Mouse (Mus musculus): ENCODE measurements around the gene Arhgap4.

The Arhgap4 gene

DNA sequence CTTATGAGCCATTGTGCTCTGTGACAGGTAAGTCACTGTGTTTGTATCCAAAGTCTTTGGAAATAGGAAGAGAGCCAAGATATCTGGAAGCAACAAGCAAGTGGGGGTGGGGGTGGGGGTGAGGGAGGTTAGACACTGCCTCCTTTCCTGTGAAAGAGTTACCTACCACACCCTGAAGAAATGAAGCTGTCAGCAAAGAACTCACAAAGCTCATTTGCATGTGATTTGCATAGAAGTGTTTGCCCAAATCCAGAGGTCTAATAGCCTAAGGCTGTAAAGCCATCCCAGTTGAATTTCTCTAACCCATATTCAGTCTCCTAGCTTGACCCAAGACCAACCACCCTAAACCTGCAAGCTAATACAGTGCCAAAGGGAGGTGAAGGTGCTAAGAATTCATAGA, 11.2 kb downstream of the Arhgap4 start:
- peaks cover 4% of the 10 kb centered on the region; the same call in 1 of the 2 replicates for H3K36me3 ChIP-seq (ENCODE audit: insufficient read depth, low read length)
- no peaks in the 10 kb centered on the region for H3K9me3 ChIP-seq (ENCODE audit: low read length)
- no peaks in the 10 kb centered on the region for H3K27me3 ChIP-seq (ENCODE audit: insufficient read depth, low read length)
- peaks cover 26% of the 10 kb centered on the region for H3K4me1 ChIP-seq (replicated peaks; ENCODE audit: low read depth, low read length)
- peak overlapping the region; percentile 67 for H3K4me3 ChIP-seq (replicated peaks; ENCODE audit: low read length)
- TF ChIP-seq POU5F1 (IDR thresholded peaks at IDR 0.05; ENCODE audit: borderline replicate concordance, low read length) (no peak), CTCF (conservative IDR thresholded peaks at IDR 0.05; ENCODE audit: low read length) (no peak), NANOG (IDR thresholded peaks at IDR 0.05; ENCODE audit: borderline replicate concordance, low read length) (no peak)

DNA sequence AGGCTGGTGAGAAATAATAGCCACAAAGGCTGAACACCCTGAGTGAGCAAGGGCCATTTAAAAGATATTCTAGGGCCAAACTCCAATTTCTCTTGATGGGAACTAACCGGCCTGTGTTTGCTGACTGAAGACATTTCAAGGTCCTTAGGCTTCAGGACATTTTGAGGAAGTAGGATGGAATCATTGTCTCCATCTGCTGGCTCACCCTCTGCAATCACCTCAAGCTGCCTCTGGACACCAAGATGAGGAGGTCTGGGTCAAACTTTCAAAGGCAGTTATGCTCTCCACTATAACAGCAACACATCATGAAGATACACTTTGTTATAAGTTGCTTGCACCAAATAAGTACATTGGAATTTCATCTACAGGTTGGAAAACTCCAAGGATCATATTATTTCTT, 11.6 kb downstream of the Arhgap4 start:
- TF ChIP-seq CTCF (conservative IDR thresholded peaks at IDR 0.05; ENCODE audit: low read length) (no peak), NANOG (IDR thresholded peaks at IDR 0.05; ENCODE audit: borderline replicate concordance, low read length) (no peak), POU5F1 (IDR thresholded peaks at IDR 0.05; ENCODE audit: borderline replicate concordance, low read length) (no peak)

DNA sequence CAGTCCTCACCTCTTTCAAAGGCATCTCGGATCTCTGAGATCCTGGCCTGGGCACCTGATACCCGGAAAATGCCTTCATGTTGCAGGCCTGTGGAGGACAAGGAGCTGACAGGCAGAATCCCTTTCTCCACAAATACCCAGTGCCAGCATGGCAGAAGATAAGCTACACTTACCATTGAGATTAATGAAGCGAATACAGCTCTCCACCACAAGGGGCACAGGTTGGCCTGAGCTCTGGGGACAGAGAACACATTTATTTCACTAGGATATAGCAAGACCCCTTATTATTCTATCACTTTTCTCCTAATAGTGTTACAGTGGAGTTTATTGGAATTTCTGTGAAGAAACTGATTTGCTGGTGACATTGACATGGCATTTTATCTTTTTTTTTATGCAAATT, 23.7 kb downstream of the Arhgap4 start:
- Histone ChIP-seq H3K27me3 (ENCODE audit: insufficient read depth, low read length) (no peaks in the 10 kb centered on the region), H3K4me1 (replicated peaks; ENCODE audit: low read depth, low read length) (no peaks in the 10 kb centered on the region), H3K36me3 (ENCODE audit: insufficient read depth, low read length) (no peaks in the 10 kb centered on the region), H3K9me3 (ENCODE audit: low read length) (no peaks in the 10 kb centered on the region), H3K4me3 (replicated peaks; ENCODE audit: low read length) (no peak overlapping the region)
- TF ChIP-seq POU5F1 (IDR thresholded peaks at IDR 0.05; ENCODE audit: borderline replicate concordance, low read length): no peak
- TF ChIP-seq NANOG (IDR thresholded peaks at IDR 0.05; ENCODE audit: borderline replicate concordance, low read length): no peak
- no peak for TF ChIP-seq CTCF (conservative IDR thresholded peaks at IDR 0.05; ENCODE audit: low read length)

More for the DNA sequence above, 11.6 kb downstream of the Arhgap4 start:
- no peaks in the 10 kb centered on the region for H3K27me3 ChIP-seq (ENCODE audit: insufficient read depth, low read length)
- peaks cover 26% of the 10 kb centered on the region for H3K4me1 ChIP-seq (replicated peaks; ENCODE audit: low read depth, low read length)
- no peaks in the 10 kb centered on the region for H3K9me3 ChIP-seq (ENCODE audit: low read length)
- H3K4me3 ChIP-seq (replicated peaks; ENCODE audit: low read length): no peak overlapping the region
- H3K36me3 ChIP-seq (ENCODE audit: insufficient read depth, low read length): peaks cover 8% of the 10 kb centered on the region; the same call in 1 of the 2 replicates

DNA sequence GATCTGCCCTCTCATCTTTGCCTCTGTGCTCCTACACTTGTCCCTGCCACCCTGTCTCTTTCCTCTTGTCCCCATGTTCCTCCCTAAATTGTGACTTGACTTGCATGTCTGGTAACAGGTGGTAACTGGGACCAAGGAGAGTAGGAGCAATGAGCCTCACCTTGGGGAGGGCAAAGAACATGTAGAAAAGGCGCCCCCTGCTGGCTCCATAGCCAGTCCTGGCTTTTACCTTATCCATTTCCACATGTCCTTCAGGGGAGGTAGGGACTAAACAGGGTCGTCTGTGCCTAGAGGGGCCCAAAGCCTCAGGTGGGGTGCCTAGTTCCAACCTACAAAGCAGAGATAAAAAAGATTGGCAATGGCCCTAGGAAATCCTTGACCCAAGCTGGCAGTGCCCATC, 26.0 kb downstream of the Arhgap4 start, which contains the start of gene L1cam:
Gene L1cam, minus strand, starts transcription at position 387 of the 400 bp plus-strand sequence.
- TF ChIP-seq NANOG (IDR thresholded peaks at IDR 0.05; ENCODE audit: borderline replicate concordance, low read length): no peak
- TF ChIP-seq CTCF (conservative IDR thresholded peaks at IDR 0.05; ENCODE audit: low read length): peak; percentile 44; the same call in 1 of the 2 replicates
- H3K4me1 ChIP-seq (replicated peaks; ENCODE audit: low read depth, low read length): no peaks in the 10 kb centered on the region
- no peaks in the 10 kb centered on the region for H3K9me3 ChIP-seq (ENCODE audit: low read length)
- H3K27me3 ChIP-seq (ENCODE audit: insufficient read depth, low read length): no peaks in the 10 kb centered on the region
- H3K4me3 ChIP-seq (replicated peaks; ENCODE audit: low read length): no peak within 1 kb of the TSS
- H3K36me3 ChIP-seq (ENCODE audit: insufficient read depth, low read length): no peaks in the 10 kb centered on the region

DNA sequence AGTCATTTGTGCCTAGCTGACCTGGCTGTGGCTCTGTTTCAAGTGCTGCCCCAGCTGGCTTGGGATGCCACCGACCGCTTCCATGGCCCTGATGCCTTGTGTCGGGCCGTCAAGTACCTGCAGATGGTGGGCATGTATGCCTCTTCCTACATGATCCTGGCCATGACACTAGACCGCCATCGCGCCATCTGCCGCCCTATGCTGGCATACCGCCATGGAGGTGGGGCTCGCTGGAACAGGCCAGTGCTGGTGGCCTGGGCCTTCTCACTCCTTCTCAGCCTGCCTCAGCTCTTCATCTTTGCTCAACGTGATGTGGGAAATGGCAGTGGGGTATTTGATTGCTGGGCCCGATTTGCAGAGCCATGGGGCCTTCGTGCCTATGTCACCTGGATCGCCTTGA, 28.8 kb downstream of the Arhgap4 start:
- H3K4me1 ChIP-seq (replicated peaks; ENCODE audit: low read depth, low read length): no peaks in the 10 kb centered on the region
- no peak for TF ChIP-seq POU5F1 (IDR thresholded peaks at IDR 0.05; ENCODE audit: borderline replicate concordance, low read length)
- TF ChIP-seq NANOG (IDR thresholded peaks at IDR 0.05; ENCODE audit: borderline replicate concordance, low read length): no peak
- TF ChIP-seq CTCF (conservative IDR thresholded peaks at IDR 0.05; ENCODE audit: low read length): no peak
- no peaks in the 10 kb centered on the region for H3K9me3 ChIP-seq (ENCODE audit: low read length)
- H3K4me3 ChIP-seq (replicated peaks; ENCODE audit: low read length): peak overlapping the region; percentile 17; the same call in 1 of the 2 replicates
- H3K27me3 ChIP-seq (ENCODE audit: insufficient read depth, low read length): no peaks in the 10 kb centered on the region
- H3K36me3 ChIP-seq (ENCODE audit: insufficient read depth, low read length): no peaks in the 10 kb centered on the region

DNA sequence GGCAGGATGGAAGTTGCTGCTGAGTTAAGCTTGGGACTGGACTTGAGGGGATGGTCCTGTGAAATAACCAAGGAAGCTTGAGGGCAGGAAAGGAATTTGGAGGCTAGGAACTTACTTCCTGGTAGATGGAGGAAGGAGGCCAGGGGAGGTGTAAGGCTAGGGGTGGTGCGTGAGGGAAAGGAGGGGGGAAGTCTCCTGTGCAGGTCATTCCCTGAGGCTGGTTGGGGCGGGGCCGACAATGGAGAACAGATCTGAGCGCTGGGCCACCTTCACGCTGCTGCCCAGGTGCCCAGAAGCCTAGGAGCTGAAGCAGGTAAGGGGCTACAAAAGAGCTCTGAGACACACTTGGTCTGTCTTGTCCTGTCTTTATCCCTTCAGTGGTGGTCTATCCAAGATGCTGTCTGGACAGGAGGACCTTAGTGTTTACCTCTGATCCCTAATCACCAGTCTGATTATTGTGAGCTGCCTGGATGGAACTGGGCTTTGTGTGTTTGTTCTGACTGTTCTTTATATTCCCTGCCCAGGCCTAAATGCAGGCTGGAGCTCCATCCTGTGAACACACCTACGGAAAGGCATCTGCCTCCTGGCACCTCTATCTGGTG, 30.0 kb downstream of the Arhgap4 start, which contains the start of gene Avpr2:
Gene Avpr2, plus strand, starts transcription at position 552 of the 602 bp plus-strand sequence.
- Histone ChIP-seq H3K36me3 (ENCODE audit: insufficient read depth, low read length) (no peaks in the 10 kb centered on the region), H3K4me1 (replicated peaks; ENCODE audit: low read depth, low read length) (no peaks in the 10 kb centered on the region), H3K4me3 (replicated peaks; ENCODE audit: low read length) (peak within 1 kb of the TSS; percentile 17; the same call in 1 of the 2 replicates), H3K27me3 (ENCODE audit: insufficient read depth, low read length) (no peaks in the 10 kb centered on the region), H3K9me3 (ENCODE audit: low read length) (no peaks in the 10 kb centered on the region)
- TF ChIP-seq CTCF (conservative IDR thresholded peaks at IDR 0.05; ENCODE audit: low read length) (no peak), NANOG (IDR thresholded peaks at IDR 0.05; ENCODE audit: borderline replicate concordance, low read length) (no peak), POU5F1 (IDR thresholded peaks at IDR 0.05; ENCODE audit: borderline replicate concordance, low read length) (no peak)

DNA sequence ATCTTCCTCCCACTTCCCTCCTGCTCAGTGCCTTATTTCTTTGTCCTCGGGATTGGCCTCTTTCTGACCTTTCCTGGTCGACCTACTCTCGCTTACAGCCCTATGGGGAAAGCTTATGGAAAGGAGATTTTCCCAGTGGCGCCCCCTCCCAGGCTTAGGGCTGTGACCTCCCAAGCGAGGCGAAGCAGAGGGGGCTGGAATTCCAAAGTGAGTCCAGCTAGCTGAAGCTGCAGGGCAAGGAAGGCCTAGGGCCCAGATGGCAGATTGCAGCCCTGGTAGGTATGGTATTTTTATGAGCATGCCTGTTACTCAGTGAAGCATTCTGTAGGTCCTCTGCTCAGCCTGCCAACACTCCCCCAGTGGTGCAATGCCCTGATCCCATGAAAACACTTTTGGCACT, 40.2 kb downstream of the Arhgap4 start:
- Histone ChIP-seq H3K9me3 (ENCODE audit: low read length) (no peaks in the 10 kb centered on the region), H3K27me3 (ENCODE audit: insufficient read depth, low read length) (peaks cover 43% of the 10 kb centered on the region), H3K4me1 (replicated peaks; ENCODE audit: low read depth, low read length) (peaks cover 19% of the 10 kb centered on the region), H3K4me3 (replicated peaks; ENCODE audit: low read length) (peak overlapping the region; percentile 77; the same call in 1 of the 2 replicates), H3K36me3 (ENCODE audit: insufficient read depth, low read length) (no peaks in the 10 kb centered on the region)
- TF ChIP-seq POU5F1 (IDR thresholded peaks at IDR 0.05; ENCODE audit: borderline replicate concordance, low read length) (no peak), CTCF (conservative IDR thresholded peaks at IDR 0.05; ENCODE audit: low read length) (no peak), NANOG (IDR thresholded peaks at IDR 0.05; ENCODE audit: borderline replicate concordance, low read length) (no peak)

GRCm38 (mm10) chrX:73881036-73881427, 40.6 kb downstream of the Arhgap4 start:
- H3K4me3 ChIP-seq (replicated peaks; ENCODE audit: low read length): peak overlapping the region; percentile 77
- no peaks in the 10 kb centered on the region for H3K9me3 ChIP-seq (ENCODE audit: low read length)
- peaks cover 44% of the 10 kb centered on the region for H3K27me3 ChIP-seq (ENCODE audit: insufficient read depth, low read length)
- H3K4me1 ChIP-seq (replicated peaks; ENCODE audit: low read depth, low read length): peaks cover 19% of the 10 kb centered on the region
- TF ChIP-seq POU5F1 (IDR thresholded peaks at IDR 0.05; ENCODE audit: borderline replicate concordance, low read length): no peak
- no peak for TF ChIP-seq CTCF (conservative IDR thresholded peaks at IDR 0.05; ENCODE audit: low read length)
- no peak for TF ChIP-seq NANOG (IDR thresholded peaks at IDR 0.05; ENCODE audit: borderline replicate concordance, low read length)
- H3K36me3 ChIP-seq (ENCODE audit: insufficient read depth, low read length): no peaks in the 10 kb centered on the region
